Mouse (Mus musculus) G1E (cell line): ENCODE results near the gene 1700042G07Rik.

Experiments used
- CTCF ChIP-seq: IDR thresholded peaks from 2 replicates; pipeline ENCODE4 v1.5.1; 2012; ENCODE audit warnings: low read depth, low read length, inconsistent platforms, mixed read lengths
- GATA1 ChIP-seq: IDR thresholded peaks from 2 replicates; pipeline ENCODE4 v1.6.1; 2012; ENCODE audit warnings: borderline replicate concordance, low read length, inconsistent platforms, mixed read lengths

DNA sequence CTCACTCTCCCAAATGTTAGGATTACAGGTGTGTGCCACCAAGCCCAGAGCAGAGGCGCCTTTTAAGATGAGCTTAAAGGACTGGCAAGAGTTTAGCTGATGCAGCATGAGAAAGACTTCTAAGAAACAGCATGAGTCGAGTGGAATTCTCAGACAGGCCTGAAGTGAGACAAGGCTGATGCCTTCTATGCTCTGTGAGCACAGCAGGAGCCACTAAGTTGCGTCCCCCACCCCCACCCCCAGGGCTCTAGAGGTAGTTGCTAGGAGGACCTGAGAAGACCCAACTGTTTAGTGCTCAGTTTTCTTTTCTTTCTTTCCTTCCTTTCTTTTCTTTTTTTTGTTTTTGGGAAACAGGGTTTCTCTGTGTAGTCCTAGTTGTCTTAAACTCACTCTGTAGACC is 8.9 kb downstream of the 1700042G07Rik start:
- TF ChIP-seq GATA1 (no peak), CTCF (no peak)
